Mouse (Mus musculus): Measurements from ENCODE around the gene Ufc1.
A peak's percentile ranks its signal among the peaks of the same experiment; 100 is the strongest.
"Not testable (repeated sequence)": the region's sequence is repeated elsewhere in the genome, so short reads cannot be mapped to it uniquely, and the experiment has no call there.

Gene Ufc1

DNA sequence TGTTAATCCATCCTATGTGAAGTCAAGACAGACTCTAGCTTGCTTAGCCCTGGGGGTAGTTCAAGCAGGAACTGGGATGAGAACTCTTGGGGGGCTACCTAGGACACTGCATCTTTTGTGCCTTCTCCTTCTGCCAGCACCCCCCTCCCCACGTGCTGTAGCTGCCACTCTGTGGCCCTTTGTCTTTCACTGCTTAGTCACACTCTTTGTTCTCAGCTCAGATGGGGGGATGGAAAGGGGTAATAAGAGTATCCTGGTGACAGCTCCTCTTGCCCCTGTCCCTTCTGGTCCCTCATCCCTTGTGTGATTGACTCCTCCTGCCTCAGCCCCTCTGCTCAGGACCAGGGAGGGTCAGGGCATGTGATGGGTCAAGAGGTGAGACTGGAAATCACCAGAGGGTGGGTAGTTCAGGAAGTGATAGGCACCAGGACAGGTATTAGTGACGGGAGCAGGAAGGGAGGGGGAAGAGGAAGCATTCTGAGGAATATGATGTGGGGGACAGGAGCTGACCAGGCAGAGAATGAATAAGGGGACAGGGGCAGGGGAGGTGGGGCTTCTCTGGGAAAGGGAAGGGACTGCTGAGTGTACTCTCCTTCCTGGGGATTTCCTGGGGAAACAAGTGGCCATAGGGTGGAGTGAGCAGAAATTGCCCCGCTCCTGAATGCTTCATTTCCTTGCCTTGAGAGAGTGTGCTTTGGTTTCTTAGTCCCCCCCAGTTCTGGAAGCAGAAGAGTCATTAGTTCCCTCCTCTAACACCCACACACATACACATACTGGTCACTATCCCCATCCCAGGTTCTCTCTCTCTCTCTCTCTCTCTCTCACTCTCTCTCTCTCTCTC lies 46.2 kb downstream of the Ufc1 start:
- no peak for DNase-seq (ENCODE audit: low spot score in 2 of 2)

GRCm38 (mm10) chr1:171247916-171248315 lies 46.9 kb downstream of the Ufc1 start:
- no peak for DNase-seq (ENCODE audit: low spot score in 2 of 2)

- no peak for DNase-seq (ENCODE audit: low spot score in 2 of 2)
These were observed 47.4 kb downstream of the Ufc1 start for GRCm38 (mm10) chr1:171247453-171247841.

DNA sequence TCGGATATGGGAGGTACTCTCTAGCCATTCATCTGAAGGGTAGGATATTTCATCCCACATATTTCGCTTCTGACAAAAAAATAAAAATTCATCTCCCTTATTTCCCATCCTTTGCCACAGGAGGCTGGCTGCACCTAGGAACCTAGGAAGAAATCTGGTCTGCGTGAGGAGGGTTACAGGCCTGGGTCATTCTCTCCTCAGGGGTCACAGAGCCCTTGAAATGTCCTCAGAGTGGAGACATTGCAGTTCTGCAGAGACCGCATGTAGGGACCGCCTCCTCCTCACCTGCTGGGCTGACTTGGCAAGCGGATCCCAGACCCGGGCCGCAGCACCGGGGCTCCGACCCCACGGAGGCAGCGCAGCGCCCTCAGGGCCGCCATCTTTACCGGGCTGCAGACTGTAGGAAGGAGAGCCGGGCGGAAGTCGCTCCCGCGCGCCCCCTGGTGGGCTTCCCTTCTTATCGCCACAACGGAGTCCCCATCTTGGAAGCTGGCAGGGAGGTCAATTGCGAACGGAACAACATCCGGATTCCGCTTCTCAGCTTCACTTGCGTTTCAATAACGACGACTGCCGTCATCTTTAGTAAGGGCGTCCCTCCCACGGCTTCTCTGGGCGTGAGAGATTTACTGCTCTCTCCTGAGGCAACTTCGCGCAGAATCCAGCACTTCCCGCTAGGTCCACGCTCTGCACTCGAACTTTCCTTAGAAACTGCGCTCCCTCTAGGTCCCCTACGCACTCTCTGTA lies 47.9 kb downstream of the Ufc1 start:
- peak; percentile 96 to 97 for DNase-seq (ENCODE audit: low spot score in 2 of 2)

DNA sequence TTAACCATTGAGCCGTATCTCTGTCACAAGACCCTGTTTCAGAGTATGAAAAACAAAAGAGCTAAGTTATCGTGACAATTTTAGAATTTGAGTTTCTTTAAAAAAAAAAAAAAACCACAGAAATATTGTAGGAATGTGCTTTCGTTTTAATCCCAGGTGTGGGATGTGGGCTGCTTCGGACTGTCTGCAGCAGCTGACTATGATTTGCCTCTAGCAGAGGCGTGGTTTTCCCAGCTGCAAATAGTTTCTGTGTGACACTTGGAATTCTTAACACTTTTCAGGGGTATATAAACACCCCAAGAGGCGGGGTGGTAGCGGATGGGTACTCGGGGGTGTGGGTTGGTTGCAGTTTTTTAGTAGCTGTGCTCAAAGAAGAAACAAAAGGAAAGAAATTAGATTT lies 49.5 kb downstream of the Ufc1 start:
- DNase-seq (ENCODE audit: low spot score in 2 of 2) = no peak

DNA sequence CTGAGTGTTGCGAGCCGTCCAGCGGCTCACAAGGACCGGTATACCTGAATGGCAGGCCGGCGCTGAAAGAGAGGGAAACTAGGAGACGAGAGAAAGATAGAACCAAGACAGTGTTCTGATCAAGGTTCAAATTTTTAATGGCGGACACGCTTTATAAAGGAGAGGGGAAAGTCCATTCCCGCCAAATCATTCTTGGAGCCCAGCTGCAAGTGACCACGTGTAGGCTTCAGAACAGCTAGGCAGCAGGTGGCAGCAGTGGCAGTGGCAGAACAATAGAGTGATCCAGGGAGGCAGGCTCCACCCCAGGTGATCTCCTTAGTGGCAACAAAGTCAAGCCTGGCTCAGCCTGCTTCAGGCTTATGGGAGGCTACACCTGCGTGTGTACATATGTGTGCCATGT lies 52.9 kb downstream of the Ufc1 start:
- DNase-seq (ENCODE audit: low spot score in 2 of 2) = not testable (repeated sequence)

GRCm38 (mm10) chr1:171240911-171241310 lies 53.9 kb downstream of the Ufc1 start:
- DNase-seq (ENCODE audit: low spot score in 2 of 2) = no peak

GRCm38 (mm10) chr1:171239992-171240744 lies 54.7 kb downstream of the Ufc1 start:
- DNase-seq (ENCODE audit: low spot score in 2 of 2) = no peak
